Mouse (Mus musculus) midbrain, embryonic 10.5 days (tissue): ENCODE data around the gene Kcnj6. TPM values are rescaled to one million over a fixed set of nuclear protein-coding genes. Genes with fewer than 3 reads are reported as not detected.

Source experiments
- DNase-seq: peaks from one replicate; pipeline ENCODE4 v3.0.0-alpha.2; 2017; ENCODE audit warnings: low spot score
- H3K27ac ChIP-seq: fragments of 300-500 bp; sonication (generic); replicated peaks from 2 replicates; pipeline ENCODE4 v1.5.1; 2016; ENCODE audit warnings: mild to moderate bottlenecking
- H3K27me3 ChIP-seq: fragments of 300-500 bp; sonication (generic); 2 replicates; pipeline ENCODE4 v1.6.1; 2016; ENCODE audit warnings: low read depth, mild to moderate bottlenecking; ENCODE audit not compliant: poor library complexity, severe bottlenecking
- H3K36me3 ChIP-seq: fragments of 300-500 bp; sonication (generic); 2 replicates; pipeline ENCODE4 v1.6.1; 2016; ENCODE audit warnings: mild to moderate bottlenecking, moderate library complexity
- H3K4me1 ChIP-seq: fragments of 300-500 bp; sonication (generic); 2 replicates; pipeline ENCODE4 v1.6.1; 2016
- H3K4me3 ChIP-seq: fragments of 300-500 bp; sonication (generic); 2 replicates; pipeline ENCODE4 v1.5.1; 2016; ENCODE audit warnings: mild to moderate bottlenecking, moderate library complexity
- H3K9me3 ChIP-seq: fragments of 300-500 bp; sonication (generic); replicated peaks from 2 replicates; pipeline ENCODE4 v1.6.1; 2016; ENCODE audit warnings: mild to moderate bottlenecking
- WGBS: fragments of 180-500 bp; shearing (Covaris S2); methylation state at CpG from one replicate; pipeline ENCODE4 v1.1.7; 2016; 5-methylcytosine and 5-hydroxymethylcytosine counted together
- polyA plus RNA-seq: library from polyadenylated mRNA; unstranded; fragments of >200 nt; fragmentation: Nextera tagmentation; extraction: Ambion mirVana; gene quantifications from 2 replicates; pipeline ENCODE4 v1.2.1, GENCODE M21; 2016

Kcnj6 gene
- 0.04 and 0.09 TPM in 2 replicates for polyA plus RNA-seq

DNA sequence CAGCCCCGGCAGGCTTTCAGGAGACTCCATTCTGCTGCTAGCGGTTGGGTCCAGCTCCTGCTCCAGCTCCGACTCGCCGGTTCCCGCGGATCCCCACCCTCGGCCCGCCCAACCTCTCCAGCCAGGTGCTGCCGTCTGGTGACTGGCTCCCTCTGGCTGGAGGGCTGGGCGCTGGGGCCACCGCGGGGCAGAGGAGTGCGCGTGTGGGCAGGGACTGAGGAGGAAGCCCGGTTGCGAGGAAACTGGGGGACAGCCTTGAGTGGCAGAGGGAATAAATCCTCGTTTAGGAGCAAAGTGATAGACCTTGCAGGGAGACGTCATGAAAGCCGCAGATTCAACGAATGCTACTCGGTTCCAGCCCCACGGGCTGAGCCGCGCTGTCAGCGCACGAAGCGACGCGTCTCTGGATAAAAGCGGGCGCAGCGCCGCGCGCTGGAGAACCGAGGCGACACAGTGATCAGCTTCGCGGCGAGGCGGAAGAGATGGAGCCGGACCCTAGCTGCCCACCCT, at the start of gene Kcnj6:
Gene Kcnj6, minus strand, starts transcription at position 362 of the 510 bp plus-strand sequence.
- under 1% methylated on average over 43 of the region's 43 CpGs for WGBS
- Histone ChIP-seq H3K36me3 (no peaks in the 10 kb centered on the region), H3K27me3 (peaks cover 40% of the 10 kb centered on the region), H3K27ac (no peak within 1 kb of the TSS), H3K4me1 (peaks cover 37% of the 10 kb centered on the region), H3K9me3 (no peaks in the 10 kb centered on the region), H3K4me3 (peak within 1 kb of the TSS; percentile 54)
- peak; percentile 71 for DNase-seq

DNA sequence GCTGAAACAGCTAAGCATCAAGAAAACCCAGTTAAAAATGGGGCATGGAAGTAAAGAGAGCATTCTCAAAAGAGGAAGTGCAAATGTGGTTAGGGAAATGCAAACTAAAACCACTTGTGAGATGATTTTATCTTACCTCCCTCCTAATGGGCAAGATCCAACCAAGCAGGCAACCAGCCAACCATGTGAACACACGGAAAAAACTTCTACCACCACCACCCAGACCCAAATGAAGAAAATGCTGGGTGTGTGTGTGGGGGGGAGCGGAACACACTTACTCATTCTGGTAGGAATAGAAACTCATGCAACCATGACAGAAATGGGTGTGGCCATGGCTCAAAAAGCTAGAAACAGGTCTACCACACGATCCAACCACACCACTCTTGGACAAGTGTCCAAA, 12.4 kb upstream of the Kcnj6 start:
- Histone ChIP-seq H3K4me3 (no peak overlapping the region), H3K36me3 (no peaks in the 10 kb centered on the region), H3K27me3 (no peaks in the 10 kb centered on the region), H3K27ac (no peak overlapping the region), H3K9me3 (no peaks in the 10 kb centered on the region), H3K4me1 (no peaks in the 10 kb centered on the region)
- 90% methylated on average over 3 of the region's 3 CpGs for WGBS
- no peak for DNase-seq

GRCm38 (mm10) chr16:95004599-95004998, 7.1 kb upstream of the Kcnj6 start:
- Histone ChIP-seq H3K27me3 (no peaks in the 10 kb centered on the region), H3K9me3 (no peaks in the 10 kb centered on the region), H3K4me3 (no peak overlapping the region), H3K27ac (no peak overlapping the region), H3K36me3 (no peaks in the 10 kb centered on the region), H3K4me1 (peaks cover 3% of the 10 kb centered on the region)
- WGBS: 41% methylated on average over 8 of the region's 8 CpGs
- DNase-seq: no peak

DNA sequence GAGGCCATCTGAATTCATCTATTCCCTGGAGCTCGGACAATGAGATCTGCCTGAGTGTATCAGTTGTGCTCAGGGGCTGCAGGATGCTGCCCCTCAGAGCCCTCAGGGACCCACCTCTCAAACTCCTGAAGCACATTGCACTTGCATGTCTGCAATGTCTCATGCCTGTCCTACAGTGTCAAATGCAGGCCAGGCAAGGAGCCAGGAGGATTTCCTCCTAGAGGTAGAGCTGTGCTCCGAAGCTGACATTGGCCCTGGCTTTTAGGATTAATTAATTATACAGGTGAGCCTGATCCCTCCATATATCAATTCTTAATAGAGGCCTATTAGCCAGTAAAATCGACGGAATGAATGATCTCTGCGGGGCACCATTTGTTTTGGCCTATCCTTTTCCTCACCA, 2.0 kb upstream of the Kcnj6 start:
- Histone ChIP-seq H3K4me3 (no peak overlapping the region), H3K4me1 (peaks cover 37% of the 10 kb centered on the region), H3K27me3 (peaks cover 40% of the 10 kb centered on the region), H3K36me3 (no peaks in the 10 kb centered on the region), H3K9me3 (no peaks in the 10 kb centered on the region), H3K27ac (no peak overlapping the region)
- WGBS: 74% methylated on average over 5 of the region's 5 CpGs
- no peak for DNase-seq

- WGBS: 51% methylated on average over 3 of the region's 3 CpGs
Measured at GRCm38 (mm10) chr16:94999019-94999418, 1.5 kb upstream of the Kcnj6 start.

DNA sequence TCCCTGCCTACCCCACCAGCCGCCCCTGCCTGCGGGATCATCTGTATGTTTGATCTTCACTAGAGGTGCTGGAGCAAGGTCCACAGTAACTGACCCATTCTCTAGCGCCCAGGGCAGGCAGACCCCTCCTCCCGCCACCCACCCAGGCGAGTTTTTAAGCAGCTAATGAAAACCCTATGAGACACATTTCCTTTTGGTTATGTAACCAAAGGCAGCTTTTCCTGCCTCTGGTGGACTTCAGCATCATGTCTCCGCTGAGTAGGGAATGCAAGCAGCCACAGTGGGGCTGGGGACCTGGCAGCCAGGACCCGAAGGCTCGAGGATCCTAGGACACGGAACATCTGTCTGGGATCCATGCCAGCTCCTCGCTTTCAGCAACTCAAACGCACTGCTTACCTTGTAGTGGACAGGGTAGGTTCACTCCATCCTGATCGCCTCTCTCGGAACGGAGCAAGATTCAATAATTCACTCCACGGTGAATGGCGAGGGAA, 665 bp downstream of the Kcnj6 start:
- Histone ChIP-seq H3K27me3 (peaks cover 40% of the 10 kb centered on the region), H3K4me1 (peaks cover 37% of the 10 kb centered on the region), H3K27ac (no peak overlapping the region), H3K9me3 (no peaks in the 10 kb centered on the region), H3K4me3 (peak overlapping the region; percentile 54), H3K36me3 (no peaks in the 10 kb centered on the region)
- no peak for DNase-seq
- WGBS: 12% methylated on average over 16 of the region's 16 CpGs

More at GRCm38 (mm10) chr16:94999019-94999418, 1.5 kb upstream of the Kcnj6 start:
- Histone ChIP-seq H3K4me3 (no peak overlapping the region), H3K27ac (no peak overlapping the region), H3K27me3 (peaks cover 40% of the 10 kb centered on the region), H3K9me3 (no peaks in the 10 kb centered on the region), H3K4me1 (peaks cover 37% of the 10 kb centered on the region), H3K36me3 (no peaks in the 10 kb centered on the region)
- no peak for DNase-seq

GRCm38 (mm10) chr16:94995542-94996131, 1.9 kb downstream of the Kcnj6 start:
- Histone ChIP-seq H3K27me3 (peaks cover 40% of the 10 kb centered on the region), H3K4me1 (peaks cover 37% of the 10 kb centered on the region), H3K9me3 (no peaks in the 10 kb centered on the region), H3K27ac (no peak overlapping the region), H3K4me3 (no peak overlapping the region), H3K36me3 (no peaks in the 10 kb centered on the region)
- peak; percentile 57 for DNase-seq
- 10% methylated on average over 13 of the region's 13 CpGs for WGBS

DNA sequence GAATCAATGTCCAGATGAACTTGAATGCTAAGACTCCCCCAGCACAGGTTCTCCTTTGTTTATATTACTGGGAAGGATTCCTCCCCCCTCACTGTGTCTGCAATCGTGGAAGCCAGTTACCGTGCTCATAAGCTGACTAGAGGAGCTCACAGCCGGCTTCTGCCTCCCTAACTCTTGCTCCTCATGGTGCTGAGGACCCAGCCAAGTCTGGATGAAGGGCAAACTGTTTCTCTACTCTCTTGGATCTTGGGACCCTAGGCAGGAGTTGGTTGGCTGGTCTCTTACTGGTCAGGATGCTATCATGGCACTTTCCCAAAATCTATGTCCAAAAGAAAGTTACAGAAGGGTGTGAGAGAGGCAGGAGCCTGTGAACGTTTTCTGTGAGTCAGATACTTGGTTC, 2.6 kb downstream of the Kcnj6 start:
- no peaks in the 10 kb centered on the region for H3K9me3 ChIP-seq
- H3K4me1 ChIP-seq: peaks cover 37% of the 10 kb centered on the region
- H3K27ac ChIP-seq: no peak overlapping the region
- no peaks in the 10 kb centered on the region for H3K36me3 ChIP-seq
- no peak for DNase-seq
- WGBS: 70% methylated on average over 4 of the region's 4 CpGs
- peaks cover 40% of the 10 kb centered on the region for H3K27me3 ChIP-seq
- no peak overlapping the region for H3K4me3 ChIP-seq

DNA sequence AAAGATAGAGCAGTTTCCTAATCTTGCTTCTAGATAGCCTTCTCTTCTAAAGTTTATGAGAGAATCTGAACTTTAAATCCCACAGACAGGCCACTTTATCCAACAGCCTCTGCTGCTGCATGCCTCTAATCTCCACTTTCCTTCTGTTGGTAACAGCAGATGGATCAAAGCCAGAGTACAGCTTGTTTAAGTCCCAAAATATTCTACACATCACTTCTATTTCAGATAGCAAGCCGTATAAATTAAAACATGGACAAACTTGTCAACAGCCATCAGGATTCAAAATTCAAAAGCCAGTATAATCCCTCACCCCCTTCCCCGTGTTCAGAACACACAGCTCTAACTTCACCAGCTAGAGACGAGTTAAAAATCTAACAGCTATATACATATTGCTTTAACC, 3.4 kb downstream of the Kcnj6 start:
- DNase-seq: no peak
- H3K4me3 ChIP-seq: no peak overlapping the region
- H3K27me3 ChIP-seq: peaks cover 40% of the 10 kb centered on the region
- H3K9me3 ChIP-seq: no peaks in the 10 kb centered on the region
- H3K27ac ChIP-seq: no peak overlapping the region
- H3K4me1 ChIP-seq: peaks cover 29% of the 10 kb centered on the region
- 84% methylated on average over 3 of the region's 3 CpGs for WGBS
- no peaks in the 10 kb centered on the region for H3K36me3 ChIP-seq

DNA sequence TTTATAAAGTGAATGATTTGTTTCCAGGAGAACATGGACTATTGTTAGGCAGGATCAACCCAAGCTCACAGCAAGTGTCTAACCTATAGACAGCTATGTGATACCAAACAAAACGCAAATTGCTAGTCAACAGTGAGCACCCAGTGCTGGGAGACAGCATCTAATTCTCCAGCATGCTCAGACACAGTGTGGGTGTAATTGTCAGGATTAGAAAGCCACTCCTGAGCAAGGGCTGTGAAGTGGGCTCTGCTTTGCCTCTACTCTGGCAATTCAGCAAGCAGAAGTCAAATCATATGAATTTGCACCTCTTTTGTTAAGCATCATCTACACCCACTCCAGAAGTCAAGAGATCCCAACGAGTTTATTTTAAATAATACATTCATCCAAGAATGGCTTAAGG, 7.4 kb downstream of the Kcnj6 start:
- no peak for DNase-seq
- no peak overlapping the region for H3K4me3 ChIP-seq
- H3K27ac ChIP-seq: no peak overlapping the region
- no peaks in the 10 kb centered on the region for H3K36me3 ChIP-seq
- no peaks in the 10 kb centered on the region for H3K4me1 ChIP-seq
- H3K9me3 ChIP-seq: no peaks in the 10 kb centered on the region
- 89% methylated on average over 2 of the region's 2 CpGs for WGBS
- peaks cover 3% of the 10 kb centered on the region for H3K27me3 ChIP-seq

DNA sequence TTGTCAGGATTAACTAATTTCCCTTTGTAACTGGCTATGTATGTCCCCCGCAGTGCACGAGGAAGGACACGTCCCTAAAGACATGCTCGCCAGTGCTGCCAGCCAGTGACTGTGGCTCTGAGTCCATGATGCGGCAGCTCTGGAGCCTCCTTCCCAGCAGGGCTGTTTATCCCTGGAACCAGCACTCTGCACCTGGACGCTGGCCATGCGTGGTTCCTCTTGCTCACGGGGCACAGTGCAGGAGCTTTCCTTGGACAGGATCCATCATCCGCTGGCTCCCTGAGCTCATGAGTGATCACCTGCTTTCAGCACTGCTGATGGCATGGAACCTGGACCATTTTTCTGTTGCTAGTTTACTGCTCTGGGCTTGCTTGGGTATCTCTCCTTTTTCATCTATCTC, 10.8 kb downstream of the Kcnj6 start:
- no peaks in the 10 kb centered on the region for H3K27me3 ChIP-seq
- WGBS: 72% methylated on average over 9 of the region's 9 CpGs
- no peak overlapping the region for H3K27ac ChIP-seq
- no peaks in the 10 kb centered on the region for H3K4me1 ChIP-seq
- H3K4me3 ChIP-seq: no peak overlapping the region
- H3K9me3 ChIP-seq: no peaks in the 10 kb centered on the region
- no peaks in the 10 kb centered on the region for H3K36me3 ChIP-seq
- DNase-seq: no peak

GRCm38 (mm10) chr16:94984263-94984662, 13.2 kb downstream of the Kcnj6 start:
- Histone ChIP-seq H3K4me1 (no peaks in the 10 kb centered on the region), H3K9me3 (no peaks in the 10 kb centered on the region), H3K27ac (no peak overlapping the region), H3K4me3 (no peak overlapping the region), H3K27me3 (no peaks in the 10 kb centered on the region), H3K36me3 (no peaks in the 10 kb centered on the region)
- WGBS: 90% methylated on average over 3 of the region's 3 CpGs
- DNase-seq: no peak

- Histone ChIP-seq H3K36me3 (no peaks in the 10 kb centered on the region), H3K27ac (no peak overlapping the region), H3K4me1 (no peaks in the 10 kb centered on the region), H3K27me3 (no peaks in the 10 kb centered on the region), H3K9me3 (no peaks in the 10 kb centered on the region), H3K4me3 (no peak overlapping the region)
- 92% methylated on average over 2 of the region's 2 CpGs for WGBS
- DNase-seq: no peak
Measured at GRCm38 (mm10) chr16:94980374-94980773, 17.1 kb downstream of the Kcnj6 start.
